Mouse (Mus musculus) limb, embryonic 10.5 days (tissue): ENCODE results near the gene Gm10837. TPM values are rescaled to one million over a fixed set of nuclear protein-coding genes. Genes with fewer than 3 reads are reported as not detected.

Source experiments
- DNase-seq: peaks from one replicate; pipeline ENCODE4 v3.0.0-alpha.2; 2017; ENCODE audit warnings: low spot score
- H3K27ac ChIP-seq: fragments of 300-500 bp; sonication (generic); 2 replicates; pipeline ENCODE4 v1.5.1; 2016; ENCODE audit warnings: mild to moderate bottlenecking
- H3K27me3 ChIP-seq: fragments of 300-500 bp; sonication (generic); 2 replicates; pipeline ENCODE4 v1.6.1; 2016; ENCODE audit warnings: low read depth, mild to moderate bottlenecking; ENCODE audit not compliant: poor library complexity, severe bottlenecking
- H3K36me3 ChIP-seq: fragments of 300-500 bp; sonication (generic); 2 replicates; pipeline ENCODE4 v1.6.1; 2016; ENCODE audit warnings: mild to moderate bottlenecking, moderate library complexity
- H3K4me1 ChIP-seq: fragments of 300-500 bp; sonication (generic); 2 replicates; pipeline ENCODE4 v1.6.1; 2016
- H3K4me3 ChIP-seq: fragments of 300-500 bp; sonication (generic); 2 replicates; pipeline ENCODE4 v1.5.1; 2016; ENCODE audit warnings: mild to moderate bottlenecking, moderate library complexity
- H3K9me3 ChIP-seq: fragments of 300-500 bp; sonication (generic); replicated peaks from 2 replicates; pipeline ENCODE4 v1.6.1; 2016; ENCODE audit warnings: mild to moderate bottlenecking
- WGBS: fragments of 180-500 bp; shearing (Covaris S2); methylation state at CpG from one replicate; pipeline ENCODE4 v1.1.7; 2016; 5-methylcytosine and 5-hydroxymethylcytosine counted together
- polyA plus RNA-seq: library from polyadenylated mRNA; unstranded; fragments of >200 nt; fragmentation: Nextera tagmentation; extraction: Ambion mirVana; gene quantifications from 2 replicates; pipeline ENCODE4 v1.2.1, GENCODE M21; 2016

Gm10837 gene
- polyA plus RNA-seq, 1 experiment from 2014 or later = not detected

DNA sequence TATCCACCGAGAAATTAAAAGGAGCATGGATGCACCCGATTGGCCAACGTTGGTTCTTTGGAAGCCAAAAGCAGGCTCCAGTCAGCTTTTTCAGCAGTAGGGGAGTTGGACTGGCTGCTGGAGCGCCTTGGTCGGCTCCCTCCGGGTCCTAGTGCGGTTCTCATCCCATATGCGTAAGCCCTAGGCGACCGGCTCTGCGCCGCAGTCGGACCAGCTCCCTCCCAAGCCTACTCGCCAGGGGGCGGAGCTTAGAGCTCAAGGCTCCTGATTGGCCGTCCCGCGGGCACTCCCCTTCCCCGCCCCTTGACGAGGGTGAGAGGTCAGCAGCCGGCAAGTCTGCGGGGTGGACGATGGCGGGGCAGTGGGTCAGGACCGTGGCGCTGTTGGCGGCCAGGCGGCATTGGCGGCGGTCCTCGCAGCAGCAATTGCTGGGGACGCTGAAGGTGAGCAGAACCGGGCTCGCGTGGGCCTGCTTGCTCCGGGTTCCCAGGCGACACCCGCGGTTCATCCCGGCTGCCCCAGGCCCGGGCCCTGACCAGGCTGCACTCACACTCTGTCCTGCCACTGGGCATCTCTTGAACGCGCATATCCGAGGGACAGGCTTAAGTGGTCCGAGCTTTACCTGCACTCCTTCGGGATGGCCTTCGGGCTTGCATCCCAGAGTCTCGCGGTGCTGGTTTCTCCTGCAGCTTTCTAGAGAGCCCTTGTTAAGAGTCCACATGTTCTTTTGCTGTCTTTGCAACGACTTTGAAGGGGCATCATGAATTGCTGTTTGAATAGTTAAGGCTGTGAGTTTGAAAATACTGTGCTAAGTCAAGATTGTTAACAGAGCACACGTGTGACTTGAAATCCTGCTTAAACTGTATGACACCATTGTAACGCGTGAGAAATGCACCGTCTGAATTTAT is 43.9 kb downstream of the Gm10837 start, which contains the start of gene Pcca:
Gene Pcca, plus strand, starts transcription at position 308 of the 908 bp plus-strand sequence.
- peaks cover 22% of the 10 kb centered on the region for H3K4me1 ChIP-seq
- 2% methylated on average over 54 of the region's 54 CpGs for WGBS
- no peaks in the 10 kb centered on the region for H3K27me3 ChIP-seq
- DNase-seq = peak; percentile 97
- H3K9me3 ChIP-seq = no peaks in the 10 kb centered on the region
- H3K27ac ChIP-seq = peak within 1 kb of the TSS; percentile 88
- no peaks in the 10 kb centered on the region for H3K36me3 ChIP-seq
- H3K4me3 ChIP-seq = peak within 1 kb of the TSS; percentile 77

DNA sequence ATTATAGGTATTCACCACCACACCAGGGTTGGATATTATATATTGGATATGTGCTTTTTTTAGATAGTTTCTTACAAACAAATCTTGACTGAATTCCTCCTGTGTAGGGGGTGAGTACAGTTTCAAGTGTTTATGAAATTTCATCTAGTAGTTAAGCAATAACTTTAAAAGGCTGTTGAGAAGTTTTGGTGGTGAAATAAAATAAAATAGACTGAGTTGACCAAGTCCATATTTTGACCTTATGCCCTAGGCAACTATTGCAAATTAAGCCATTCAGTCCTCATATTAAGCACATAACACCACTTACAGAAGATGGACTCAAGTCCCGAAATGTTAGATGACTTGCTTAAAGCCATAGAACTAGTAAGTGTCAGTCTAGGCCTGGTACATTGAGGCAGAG is 45.6 kb downstream of the Gm10837 start:
- 94% methylated on average over 1 of the region's 1 CpGs for WGBS

More for the DNA sequence above, 45.6 kb downstream of the Gm10837 start:
- no peaks in the 10 kb centered on the region for H3K36me3 ChIP-seq
- no peak overlapping the region for H3K4me3 ChIP-seq
- no peak overlapping the region for H3K27ac ChIP-seq
- no peaks in the 10 kb centered on the region for H3K9me3 ChIP-seq
- no peak for DNase-seq
- no peaks in the 10 kb centered on the region for H3K27me3 ChIP-seq
- peaks cover 27% of the 10 kb centered on the region for H3K4me1 ChIP-seq

Other genes with a start within 250 kb of the Gm10837 start
- gene Gm5089, start 39.5 kb upstream of the Gm10837 start, polyA plus RNA-seq = 0.36 and 0.56 TPM in 2 replicates
- 13.8 and 14.9 TPM in 2 replicates for gene Zic5, start 24.9 kb upstream of the Gm10837 start, polyA plus RNA-seq
- 5.0 and 5.1 TPM in 2 replicates for gene Zic2, start 15.2 kb upstream of the Gm10837 start, polyA plus RNA-seq
- gene Pcca, start 43.7 kb downstream of the Gm10837 start, polyA plus RNA-seq = 32.4 and 35.8 TPM in 2 replicates